Mouse (Mus musculus) regulatory T cell (primary cell): ENCODE data around the gene Coq8a.

Experiments used
- in situ Hi-C: fragments of 300-600 bp; cut with MboI, MseI; formaldehyde crosslinking; loops from one replicate; pipeline ENCODE4 v1.15.1; 2025; ENCODE audit warnings: high pct_unique_total_duplicates

The Coq8a gene

DNA sequence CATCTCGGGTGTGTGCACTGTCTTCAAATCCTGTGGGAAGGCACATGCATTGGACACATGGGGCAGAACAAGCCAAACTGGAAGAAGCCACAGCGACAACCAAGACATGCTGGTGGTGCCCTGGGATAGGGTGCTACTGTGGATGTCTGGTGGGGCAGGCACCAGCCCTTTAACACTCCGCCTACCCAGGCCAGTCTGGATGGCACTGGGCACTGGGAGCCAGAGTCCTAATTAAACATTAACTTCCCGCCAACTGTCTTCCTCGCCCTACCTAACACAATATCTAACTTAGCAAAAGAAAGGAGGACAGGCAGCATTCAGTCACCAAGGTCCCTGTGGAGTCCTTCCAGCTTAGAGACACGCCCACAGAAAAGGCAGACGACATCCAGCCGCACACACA lies 23.8 kb downstream of the Coq8a start:
- in situ Hi-C loops = loop anchor here (5.0 kb wide), 1 partner anchor 37 kb away; no protein-coding TSS in a partner anchor

DNA sequence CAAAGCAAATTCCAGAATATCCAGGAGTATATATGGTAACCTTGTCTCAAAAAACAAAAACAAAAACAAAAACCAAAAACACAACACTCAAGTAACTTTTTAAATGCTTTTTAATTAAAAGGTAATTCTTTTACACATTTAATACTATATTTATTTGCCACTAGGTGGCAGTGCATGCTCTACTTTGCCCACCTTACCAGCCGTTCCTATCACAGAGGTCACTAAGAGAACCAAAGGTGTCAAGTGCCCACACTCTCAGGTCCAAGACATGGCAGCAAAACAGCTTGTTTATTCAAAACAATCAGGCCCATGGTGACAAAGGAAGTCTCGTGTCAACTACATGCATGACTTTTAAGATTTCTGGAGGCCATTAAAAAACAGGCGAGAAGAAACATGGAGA lies 24.2 kb downstream of the Coq8a start:
- in situ Hi-C loops = loop anchor here (5.0 kb wide), 1 partner anchor 37 kb away; no protein-coding TSS in a partner anchor

DNA sequence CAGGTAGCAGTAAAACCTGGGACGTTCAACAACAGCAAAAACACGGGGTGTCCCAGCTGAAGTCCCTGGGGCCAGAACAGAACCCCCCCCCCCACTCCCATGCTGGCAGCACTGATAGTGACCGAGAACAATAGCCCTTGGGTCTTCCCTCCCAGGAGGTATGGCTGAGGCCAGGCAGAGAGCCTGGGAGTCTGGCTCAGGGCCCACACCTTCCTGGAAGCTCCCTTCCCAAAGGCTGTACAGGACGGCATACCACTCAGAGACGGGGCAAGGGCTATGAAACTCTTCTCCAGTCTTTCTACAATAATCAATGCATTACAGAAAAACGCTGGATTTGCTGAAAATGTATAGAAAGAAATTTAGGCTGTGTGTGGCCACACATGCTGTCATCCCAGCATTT lies 24.7 kb downstream of the Coq8a start:
- in situ Hi-C loops = loop anchor here (5.0 to 25.0 kb wide), 2 partner anchors 38 to 1888 kb away; no protein-coding TSS in a partner anchor

- in situ Hi-C loops = loop anchor here (25.0 kb wide), 1 partner anchor 1889 kb away; no protein-coding TSS in a partner anchor
Measured at GRCm38 (mm10) chr1:180173017-180173416, 26.4 kb downstream of the Coq8a start.

DNA sequence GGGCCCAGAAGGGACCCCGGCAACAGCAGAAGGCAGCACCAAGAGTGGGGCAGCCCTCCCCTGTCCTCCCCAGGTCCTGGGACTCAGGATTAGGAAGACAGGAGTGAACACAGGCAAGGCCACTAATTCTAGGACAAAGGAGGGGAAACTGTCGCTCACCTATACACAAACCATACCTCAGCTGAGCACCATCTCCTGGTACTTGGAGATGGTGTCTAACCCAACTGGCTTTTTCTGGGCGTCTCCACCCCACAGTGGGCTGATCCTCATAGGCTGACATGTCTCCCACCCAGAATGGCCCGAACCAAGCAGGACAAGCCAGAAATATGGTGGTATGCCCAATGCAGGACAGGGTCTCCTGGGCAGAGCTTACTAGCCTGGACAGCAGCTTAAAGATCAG lies 26.8 kb downstream of the Coq8a start:
- in situ Hi-C loops = loop anchor here (25.0 kb wide), 1 partner anchor 1890 kb away; no protein-coding TSS in a partner anchor

GRCm38 (mm10) chr1:180171883-180172282 lies 27.5 kb downstream of the Coq8a start:
- in situ Hi-C loops = loop anchor here (25.0 kb wide), 1 partner anchor 1890 kb away; no protein-coding TSS in a partner anchor

DNA sequence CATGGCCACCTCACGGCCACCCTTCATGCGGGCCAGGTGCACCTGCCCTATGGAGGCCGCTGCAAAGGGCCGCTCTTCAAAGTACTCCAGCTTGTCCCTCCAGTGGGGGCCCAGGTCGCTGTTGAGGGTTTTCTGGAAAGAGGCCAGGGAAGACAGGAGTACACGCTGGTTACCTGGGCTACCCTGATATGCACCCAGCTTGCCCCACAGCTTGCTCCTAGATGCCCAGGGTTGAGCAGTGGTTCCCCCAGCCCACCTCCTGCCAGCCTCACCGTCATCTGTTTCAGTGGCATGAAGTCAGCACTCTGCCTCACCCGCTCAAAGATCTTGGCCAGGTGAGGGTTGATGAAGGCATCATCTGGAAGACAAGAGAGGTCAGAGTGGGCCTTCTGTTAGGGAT lies 29.3 kb downstream of the Coq8a start:
- in situ Hi-C loops = loop anchor here (25.0 kb wide), 1 partner anchor 1892 kb away; no protein-coding TSS in a partner anchor

DNA sequence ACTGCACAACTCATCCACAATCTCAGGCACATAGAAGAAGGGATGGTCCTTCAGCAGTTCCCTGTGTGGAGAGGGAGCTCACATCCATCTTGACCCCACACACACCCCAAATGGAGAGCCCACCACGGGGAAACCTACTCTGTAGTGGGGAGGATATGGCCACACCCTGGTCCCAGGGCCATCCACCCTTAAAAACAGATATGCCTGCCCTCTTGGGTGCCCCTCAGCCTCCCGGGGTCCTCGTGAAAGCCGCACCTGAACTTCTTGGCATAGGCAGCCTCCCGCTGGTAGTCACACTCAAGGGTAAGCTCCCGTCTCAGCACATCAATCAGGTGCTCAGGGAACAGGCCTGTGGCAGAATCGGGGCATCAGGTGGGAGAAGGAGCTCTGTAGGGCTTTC lies 30.2 kb downstream of the Coq8a start:
- in situ Hi-C loops = loop anchor here (25.0 kb wide), 1 partner anchor 1893 kb away; no protein-coding TSS in a partner anchor

- in situ Hi-C loops = loop anchor here (25.0 kb wide), 1 partner anchor 1894 kb away; no protein-coding TSS in a partner anchor
Measured at GRCm38 (mm10) chr1:180168294-180168693, 31.1 kb downstream of the Coq8a start.

GRCm38 (mm10) chr1:180166533-180166932 lies 32.9 kb downstream of the Coq8a start:
- in situ Hi-C loops = loop anchor here (25.0 kb wide), 1 partner anchor 1896 kb away; no protein-coding TSS in a partner anchor

DNA sequence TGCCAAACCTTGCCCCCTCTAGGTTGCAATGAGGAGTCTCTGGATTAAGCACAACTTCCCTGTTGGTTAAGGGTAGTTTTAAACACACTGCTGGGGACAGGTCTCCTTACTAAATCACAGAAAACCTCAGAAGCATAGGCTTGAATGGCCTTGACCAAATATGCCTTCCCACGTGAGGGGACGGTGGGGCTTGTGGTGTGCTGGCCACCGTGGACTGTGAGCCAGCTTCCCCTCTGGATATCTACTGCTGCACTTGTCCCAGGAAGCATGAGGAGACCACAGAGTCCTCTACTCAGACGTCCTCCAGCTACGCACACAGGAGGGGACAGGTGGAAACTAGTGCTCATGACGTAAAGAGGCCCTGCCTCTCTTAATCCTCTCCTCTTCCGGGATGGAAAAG lies 36.4 kb downstream of the Coq8a start:
- in situ Hi-C loops = loop anchor here (25.0 kb wide), 1 partner anchor 1899 kb away; no protein-coding TSS in a partner anchor

GRCm38 (mm10) chr1:180161566-180162355 lies 37.6 kb downstream of the Coq8a start:
- in situ Hi-C loops = loop anchor here (25.0 kb wide), 1 partner anchor 1901 kb away; no protein-coding TSS in a partner anchor

DNA sequence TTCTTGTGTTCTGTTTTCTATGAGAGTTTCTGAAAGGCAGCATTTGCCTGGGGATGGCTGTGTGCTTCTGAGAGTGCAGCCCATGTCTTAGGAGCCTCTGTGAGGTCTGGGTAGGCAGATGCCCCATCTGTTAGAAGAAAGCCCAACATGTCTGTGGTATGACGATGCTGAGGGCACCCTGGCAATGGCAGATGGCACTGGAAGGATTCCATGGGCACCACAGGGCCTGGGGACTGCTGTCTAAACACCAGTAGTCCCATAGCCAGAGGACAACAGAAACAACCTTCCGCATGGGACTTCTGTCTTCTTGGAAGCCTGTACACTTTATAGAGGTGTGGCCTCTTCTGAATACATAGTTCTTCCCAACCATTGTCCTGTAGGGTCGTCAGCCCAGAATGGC lies 38.2 kb downstream of the Coq8a start:
- in situ Hi-C loops = loop anchor here (25.0 kb wide), 1 partner anchor 1901 kb away; no protein-coding TSS in a partner anchor

DNA sequence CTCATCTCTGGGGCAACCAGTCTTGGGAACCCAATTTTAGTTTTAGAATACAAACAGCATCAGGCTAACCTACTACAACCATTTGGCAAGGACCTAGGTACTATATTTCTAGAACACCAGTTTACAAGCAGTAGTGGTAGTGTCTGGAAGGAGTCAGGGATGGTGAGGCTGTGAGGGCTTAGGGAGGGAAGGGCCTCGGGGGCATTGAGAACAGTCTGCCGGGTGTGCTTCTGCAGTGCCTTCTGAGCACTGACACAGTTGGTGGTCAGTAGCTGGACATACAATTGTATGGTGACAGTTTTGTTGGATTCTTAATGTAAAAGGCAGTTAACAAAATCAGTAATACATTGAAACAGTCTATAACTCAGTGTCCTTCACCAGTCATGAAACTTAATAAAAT lies 38.9 kb downstream of the Coq8a start:
- in situ Hi-C loops = loop anchor here (25.0 kb wide), 1 partner anchor 1902 kb away; no protein-coding TSS in a partner anchor

DNA sequence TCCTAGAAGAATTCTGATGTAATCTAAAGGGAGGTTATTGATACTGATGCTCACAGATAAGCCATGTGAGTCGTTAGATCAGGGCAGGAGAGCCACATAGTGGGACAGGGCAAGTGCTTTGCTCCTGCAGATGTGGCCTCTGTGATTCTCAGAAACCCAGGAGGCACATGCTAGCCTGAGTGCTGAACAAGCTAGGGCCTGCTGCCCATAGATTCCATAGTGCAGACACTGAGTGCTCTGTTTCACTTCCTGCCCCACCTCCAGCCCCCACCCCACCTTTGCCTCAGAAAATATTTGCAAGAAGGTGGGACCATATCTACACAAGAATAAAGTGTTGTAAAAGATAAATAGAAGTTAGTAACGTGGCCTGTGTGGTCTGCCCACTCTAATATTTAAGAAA lies 40.8 kb downstream of the Coq8a start:
- in situ Hi-C loops = loop anchor here (25.0 kb wide), 1 partner anchor 1904 kb away; no protein-coding TSS in a partner anchor

DNA sequence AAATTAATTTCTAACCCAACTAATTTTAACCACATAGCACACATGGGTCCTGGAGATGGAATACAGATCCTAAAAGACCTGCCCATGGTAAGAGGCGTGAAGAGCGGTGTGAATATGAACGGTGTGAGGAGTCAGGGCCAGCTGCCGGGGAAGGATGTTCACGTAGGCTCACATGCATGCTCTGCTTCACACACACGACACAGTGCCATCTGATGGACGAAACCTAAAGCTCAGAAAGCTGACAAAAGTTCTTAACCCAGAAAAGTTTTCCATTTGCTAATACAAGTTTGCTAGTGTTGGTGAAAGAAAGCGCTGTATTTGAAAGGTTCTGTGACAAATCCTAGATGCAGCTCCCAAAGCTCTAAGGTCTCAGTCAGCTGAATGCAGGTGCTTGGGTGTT lies 48.2 kb downstream of the Coq8a start:
- in situ Hi-C loops = loop anchor here (25.0 kb wide), 1 partner anchor 1911 kb away; no protein-coding TSS in a partner anchor

DNA sequence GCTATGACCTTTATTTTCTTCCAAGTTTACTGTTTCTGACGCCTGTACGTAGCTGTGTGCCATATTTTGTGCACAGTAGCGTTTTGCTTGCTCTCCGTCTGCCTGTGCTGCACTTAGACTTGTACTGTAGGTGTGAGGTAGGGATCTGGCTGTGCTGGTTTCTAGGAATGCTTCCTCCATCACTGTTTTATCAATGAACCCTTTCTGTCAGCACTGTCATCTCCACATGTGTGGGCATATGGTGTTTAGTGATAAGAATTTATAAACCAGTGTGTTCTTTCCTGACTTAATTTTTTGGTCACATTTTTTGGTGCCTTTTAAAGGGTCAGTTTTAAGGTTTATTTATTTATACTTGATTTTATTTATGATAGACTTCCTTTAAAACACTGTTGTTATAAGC lies 50.8 kb downstream of the Coq8a start:
- in situ Hi-C loops = no loop called here

DNA sequence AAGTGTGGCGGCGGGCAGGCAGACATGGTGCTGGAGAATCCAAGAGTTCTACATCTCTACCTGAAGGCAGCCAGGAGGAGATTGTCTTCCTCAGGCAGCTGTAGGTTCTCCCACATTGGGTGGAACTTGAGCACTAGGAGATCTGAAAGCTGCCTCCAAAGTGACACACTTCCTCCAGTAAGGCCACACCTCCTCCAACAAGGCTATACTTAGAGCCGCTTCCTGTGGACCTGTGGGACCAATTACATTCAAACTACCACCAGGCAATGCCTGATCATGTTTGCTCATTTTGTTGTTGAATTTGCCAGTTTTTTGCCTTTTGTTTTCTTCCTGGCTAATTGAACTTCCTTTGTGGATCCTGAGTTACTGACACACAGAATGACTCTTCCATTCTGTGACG lies 51.4 kb downstream of the Coq8a start:
- in situ Hi-C loops = no loop called here

DNA sequence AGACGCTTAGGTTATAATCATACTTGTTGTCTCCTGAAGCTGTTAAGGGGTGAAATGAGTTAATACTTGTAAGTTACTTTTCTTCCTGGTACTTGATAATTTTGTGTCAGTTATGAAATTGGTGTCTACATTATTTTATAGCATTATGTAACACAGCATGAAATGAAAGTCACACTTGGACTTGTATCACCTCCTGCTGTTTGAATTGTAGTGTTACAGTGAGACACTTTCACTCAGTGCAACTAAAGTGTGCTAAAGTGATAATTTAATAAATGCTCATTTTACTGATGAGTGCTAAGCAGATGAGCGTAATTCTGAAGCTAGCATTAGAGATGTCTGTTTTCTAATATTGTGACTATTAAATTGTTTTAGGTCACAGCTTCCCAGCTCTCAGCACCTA lies 58.4 kb downstream of the Coq8a start:
- in situ Hi-C loops = no loop called here

DNA sequence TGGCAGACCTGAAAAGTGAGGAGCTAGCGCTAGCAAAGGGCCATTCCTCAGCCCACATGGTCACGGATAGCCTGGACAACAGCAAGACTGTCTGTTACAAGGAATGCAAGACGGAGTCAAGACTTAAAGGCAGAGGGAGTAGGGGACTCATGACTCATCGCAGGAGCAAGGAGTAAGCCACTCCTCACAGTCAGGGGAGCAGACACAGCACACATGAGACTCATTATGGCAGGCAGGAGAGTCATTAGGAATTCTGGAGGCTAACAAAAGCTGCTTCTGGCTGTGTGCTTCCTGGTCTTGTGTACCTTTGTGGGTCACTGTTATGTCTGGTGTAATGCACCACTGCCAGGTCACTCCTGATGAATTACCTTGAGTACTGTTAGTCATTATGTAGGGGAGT lies 60.2 kb downstream of the Coq8a start:
- in situ Hi-C loops = loop anchor here (10.0 kb wide), 1 partner anchor 284 kb away; no protein-coding TSS in a partner anchor

DNA sequence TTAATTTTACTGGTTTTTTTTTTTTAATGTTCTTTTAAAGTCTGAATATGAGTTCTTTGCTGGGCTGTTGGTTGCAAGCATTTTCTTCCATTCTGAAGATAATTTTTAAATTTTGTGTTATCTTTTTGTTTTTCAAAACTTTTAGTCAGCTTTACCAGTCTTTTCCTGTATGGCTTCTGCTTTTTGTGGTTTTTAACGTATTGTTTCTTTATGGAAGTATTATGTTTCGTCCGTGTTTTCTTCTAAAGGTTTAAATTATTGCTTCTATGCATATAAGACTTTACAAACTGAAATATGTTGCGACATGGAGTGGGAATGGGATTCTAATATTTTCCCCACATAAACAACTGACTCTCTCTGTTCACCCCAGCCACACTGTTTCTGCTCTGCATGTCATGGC lies 67.2 kb downstream of the Coq8a start:
- in situ Hi-C loops = loop anchor here (10.0 kb wide), 1 partner anchor 277 kb away; no protein-coding TSS in a partner anchor

- in situ Hi-C loops = loop anchor here (10.0 kb wide), 1 partner anchor 277 kb away; no protein-coding TSS in a partner anchor
Measured at GRCm38 (mm10) chr1:180131402-180131801, 68.0 kb downstream of the Coq8a start.
